Mouse (Mus musculus) liver, embryonic 14.5 days (tissue): Measurements from ENCODE around the gene Zrsr1.

Experiments
- CTCF ChIP-seq: IDR thresholded peaks from 2 replicates; pipeline ENCODE4 v1.5.1; 2016; ENCODE audit warnings: antibody characterized with exemption, low read depth, control low read depth
- EP300 ChIP-seq: IDR thresholded peaks from 2 replicates; pipeline ENCODE4 v1.6.1; 2016; ENCODE audit warnings: antibody characterized with exemption, low read depth

GRCm38 (mm10) chr11:22995461-22995860, 23.7 kb downstream of the Zrsr1 start:
- TF ChIP-seq CTCF (no peak), EP300 (no peak)
